Mouse (Mus musculus) thymus, postnatal 10 days (tissue): Measurements from ENCODE around the gene Hnf4a.

Experiments used
- DNase-seq, 2 experiments: peaks; one replicate each; pipeline ENCODE4 v3.0.0; 2021; ENCODE audit warnings: low spot score in 2 of 2

Gene Hnf4a

DNA sequence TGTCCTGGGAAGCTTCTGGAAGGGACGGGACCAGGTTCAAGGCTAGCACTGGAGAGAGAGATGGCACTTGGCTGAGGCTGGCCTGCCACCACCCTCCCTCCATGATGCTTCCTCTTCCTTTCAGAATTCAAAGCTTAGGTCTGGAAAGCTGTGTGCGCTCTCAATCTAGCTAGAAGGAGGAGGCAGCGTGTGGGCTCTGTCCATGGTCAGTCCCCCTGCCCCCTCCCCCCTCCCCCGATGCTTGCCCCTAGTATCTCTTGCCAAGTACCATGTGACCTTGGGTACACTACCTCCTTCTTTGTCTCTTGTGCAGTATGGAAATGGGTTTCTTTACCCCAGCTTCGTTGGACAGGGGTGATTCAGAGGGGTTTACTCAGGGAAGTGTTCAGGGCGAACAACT, 42.2 kb downstream of the Hnf4a start:
- no peak for DNase-seq

DNA sequence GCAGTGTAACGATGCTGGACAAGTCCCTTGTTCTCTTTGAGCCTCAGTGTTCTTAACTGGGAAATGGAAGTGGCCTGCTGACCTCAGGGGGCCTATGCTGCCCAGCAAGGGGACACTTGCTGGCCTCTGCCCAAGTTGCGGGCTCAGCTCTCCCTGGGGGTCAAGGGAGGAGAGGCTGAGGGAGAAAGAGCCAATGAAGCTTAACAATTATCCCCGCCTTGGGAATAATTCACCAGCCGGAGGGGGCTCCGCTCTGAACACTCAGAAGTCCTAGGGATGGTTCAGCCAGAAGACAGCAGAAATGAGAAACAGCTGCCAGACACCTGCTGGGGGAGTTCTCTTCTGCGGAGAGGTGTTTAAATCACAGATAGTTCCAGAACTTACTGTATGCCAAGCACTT, 43.2 kb downstream of the Hnf4a start:
- no peak for DNase-seq

DNA sequence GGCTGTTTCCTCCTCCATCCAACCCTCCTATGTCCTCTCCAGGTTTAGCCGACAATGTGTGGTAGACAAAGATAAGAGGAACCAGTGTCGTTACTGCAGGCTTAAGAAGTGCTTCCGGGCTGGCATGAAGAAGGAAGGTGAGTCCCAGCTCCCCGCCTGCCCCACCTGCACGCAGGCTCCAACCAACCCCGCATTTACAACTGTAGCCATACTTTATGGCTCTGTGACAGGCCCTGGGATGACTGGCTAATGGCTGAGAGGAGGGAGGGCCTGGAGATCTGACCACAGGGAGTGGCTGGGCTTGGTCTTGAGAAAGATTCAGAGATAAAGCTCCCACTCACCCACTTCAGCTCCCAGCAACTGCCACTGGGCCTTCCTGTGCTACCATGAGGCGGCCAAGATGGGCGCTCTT, 45.9 kb downstream of the Hnf4a start:
- no peak for DNase-seq

DNA sequence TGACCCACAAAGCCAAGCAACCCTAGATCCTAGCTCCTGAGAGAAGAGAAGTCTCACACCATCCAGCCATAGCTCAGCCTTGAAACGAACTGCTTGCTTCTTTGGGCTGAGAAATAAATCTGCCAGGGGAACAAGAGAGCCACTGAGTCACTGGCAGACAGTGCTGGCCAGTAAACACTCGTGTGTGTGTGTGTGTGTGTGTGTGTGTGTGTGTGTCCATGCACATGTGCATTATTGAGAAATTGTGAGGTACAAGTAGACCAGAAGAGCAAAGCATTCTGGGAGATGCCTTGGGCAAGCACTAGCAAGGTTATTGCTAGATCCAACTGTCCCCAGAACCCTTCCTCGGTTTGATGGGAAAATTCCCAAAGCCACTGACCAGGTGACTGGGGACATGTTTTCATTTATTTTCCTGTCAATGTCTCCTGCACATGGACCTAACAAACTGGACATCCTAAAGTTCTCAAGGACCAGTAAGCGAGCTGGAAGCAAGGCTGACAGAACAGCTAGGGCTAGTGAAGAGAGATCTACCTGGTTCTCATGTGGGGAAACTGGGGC, 47.9 kb downstream of the Hnf4a start:
- no peak for DNase-seq

DNA sequence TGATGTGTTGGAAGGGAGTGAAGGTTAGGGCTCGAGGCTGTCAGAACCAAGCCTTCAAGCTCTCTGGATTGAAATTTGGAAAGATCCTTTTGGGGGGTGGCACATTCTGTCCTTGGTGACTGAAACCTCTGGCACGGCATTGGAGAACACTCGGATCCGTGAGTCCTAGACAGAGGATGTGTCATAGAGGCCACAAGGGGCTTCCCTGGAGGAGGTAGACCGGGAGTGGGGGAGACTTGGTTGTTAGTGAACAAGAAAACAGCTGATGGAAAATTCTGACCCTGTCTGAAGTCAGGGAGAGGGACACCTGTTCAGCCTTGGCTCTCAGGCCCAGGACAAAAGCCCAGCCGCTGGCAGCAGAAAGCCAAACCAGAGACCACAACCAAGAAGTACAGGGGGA, 48.4 kb downstream of the Hnf4a start:
- no peak for DNase-seq

DNA sequence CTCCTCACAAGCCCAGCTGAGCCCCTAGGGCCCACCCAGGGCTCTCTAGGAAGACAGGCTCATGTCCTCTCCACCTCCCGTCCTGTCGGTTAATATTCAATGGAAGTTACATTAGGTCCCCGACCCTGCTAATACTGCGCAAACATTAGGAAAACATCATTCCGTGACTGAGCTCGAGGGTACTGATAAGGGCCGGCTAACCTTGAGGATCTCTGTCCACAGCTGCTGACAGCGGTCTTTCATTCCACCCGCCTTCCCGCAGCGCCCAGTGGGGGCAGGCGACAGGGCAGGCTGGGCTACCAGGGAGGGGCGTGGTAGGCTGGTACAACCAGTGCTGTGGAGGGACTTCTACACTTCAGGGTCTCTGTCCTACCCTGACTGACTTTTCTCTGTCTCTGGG, 48.8 kb downstream of the Hnf4a start:
- no peak for DNase-seq

DNA sequence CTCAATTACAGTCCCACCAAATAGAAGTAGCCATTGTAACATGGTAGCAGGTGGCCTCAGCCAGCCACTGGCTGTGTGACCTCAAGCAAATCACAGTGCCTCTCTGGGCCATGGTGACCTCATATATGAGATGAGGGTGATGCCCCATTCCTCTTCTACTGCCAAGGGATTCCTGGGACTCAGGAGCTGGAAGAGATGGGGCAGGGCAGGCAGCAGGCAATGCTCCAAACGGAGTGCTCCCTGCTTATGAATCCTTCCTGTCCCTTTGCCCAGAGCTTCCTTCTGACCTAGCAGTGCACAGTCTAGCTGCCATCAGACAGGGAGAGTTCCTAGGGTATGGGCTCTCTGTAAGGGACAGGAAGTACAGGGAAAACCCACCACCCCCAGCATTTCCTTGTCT, 51.9 kb downstream of the Hnf4a start:
- DNase-seq: no peak

DNA sequence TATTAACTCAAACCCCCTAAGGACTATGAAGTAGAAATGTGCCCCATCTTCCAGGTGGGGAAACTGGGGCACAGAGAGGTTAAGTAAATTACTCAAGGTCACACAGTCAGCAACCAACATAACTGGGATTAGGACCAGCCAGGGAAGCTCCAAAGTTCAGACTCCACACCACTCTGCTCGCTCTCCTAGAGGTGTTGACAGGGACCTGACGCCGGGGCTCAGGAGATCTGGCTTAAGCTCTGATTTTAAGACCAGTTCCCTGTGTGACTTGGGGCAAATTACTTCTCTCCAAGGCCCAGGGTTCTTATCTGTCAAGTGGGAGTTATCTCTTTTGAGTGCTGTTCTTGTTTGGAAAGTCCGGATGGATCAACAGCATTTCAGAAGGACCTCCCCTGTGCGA, 52.6 kb downstream of the Hnf4a start:
- DNase-seq: no peak

DNA sequence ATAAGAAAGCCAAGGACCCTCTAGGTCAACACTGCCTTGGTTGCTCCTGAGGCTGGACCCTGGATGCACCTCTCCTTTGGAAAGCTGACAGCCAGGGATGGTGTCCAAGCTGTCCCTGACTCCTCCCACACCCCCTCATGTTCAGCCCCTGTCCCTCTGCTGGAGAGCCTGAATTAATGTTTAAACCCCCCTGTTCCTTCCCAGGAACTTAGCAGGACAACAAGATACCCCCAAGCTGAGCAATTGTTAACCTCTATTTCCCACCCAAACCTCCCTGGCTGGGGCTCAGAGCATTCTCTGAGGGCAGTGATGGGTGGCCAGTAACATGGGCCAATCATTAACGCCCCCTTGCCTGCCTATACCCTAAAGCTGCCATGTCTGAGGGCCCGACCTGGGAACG, 53.6 kb downstream of the Hnf4a start:
- DNase-seq: no peak

DNA sequence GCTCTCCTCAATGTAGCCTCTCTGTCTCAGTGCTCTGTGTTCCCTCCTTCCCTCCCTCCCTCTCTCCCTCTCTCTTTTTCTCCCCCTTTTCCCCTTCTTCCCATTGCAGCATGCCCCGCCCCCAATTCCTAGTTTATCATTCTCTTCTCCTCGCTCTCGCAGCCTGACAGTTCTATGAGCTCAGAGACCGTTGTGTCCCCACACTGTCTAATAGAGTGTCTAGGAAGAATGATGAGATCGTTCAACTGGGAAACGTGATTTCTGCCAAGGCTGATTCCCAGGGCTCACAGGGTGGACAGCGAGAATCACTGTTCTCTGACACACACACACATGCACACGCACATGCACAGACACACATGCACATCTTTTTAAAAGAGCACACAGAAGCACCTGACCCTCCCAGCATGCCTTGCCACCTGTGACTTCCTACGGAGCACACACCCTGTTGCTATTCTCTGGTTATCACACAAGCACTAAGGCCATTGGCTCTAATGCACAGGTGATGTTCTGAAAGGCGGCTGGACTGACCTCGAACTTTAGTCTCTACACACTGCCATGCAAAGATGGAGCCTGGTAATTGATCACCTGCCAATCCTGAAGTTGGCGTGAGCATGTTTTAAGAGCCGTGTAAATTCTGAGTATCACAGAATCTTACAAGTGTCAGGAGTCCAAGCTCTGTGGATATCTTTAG, 54.8 kb downstream of the Hnf4a start:
- no peak for DNase-seq

DNA sequence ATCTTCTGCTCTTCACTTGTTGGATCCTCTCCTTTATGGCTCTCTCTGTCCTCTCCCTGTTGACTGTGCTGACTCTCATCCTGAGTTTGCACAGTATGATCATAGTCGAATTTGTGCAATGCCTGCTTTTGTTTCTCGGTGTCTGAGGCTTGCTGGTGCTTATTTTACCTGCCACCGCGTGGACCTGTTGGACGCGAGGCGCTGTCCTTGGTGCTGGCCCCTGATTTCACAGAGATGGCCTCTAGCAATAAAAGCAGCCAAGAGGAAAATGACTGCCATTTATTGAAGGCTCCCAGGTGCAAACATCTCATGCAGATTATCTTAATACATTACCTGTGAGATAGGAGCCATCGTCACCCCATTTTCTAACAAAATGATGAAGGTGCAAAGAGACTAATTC, 58.0 kb downstream of the Hnf4a start:
- no peak for DNase-seq

DNA sequence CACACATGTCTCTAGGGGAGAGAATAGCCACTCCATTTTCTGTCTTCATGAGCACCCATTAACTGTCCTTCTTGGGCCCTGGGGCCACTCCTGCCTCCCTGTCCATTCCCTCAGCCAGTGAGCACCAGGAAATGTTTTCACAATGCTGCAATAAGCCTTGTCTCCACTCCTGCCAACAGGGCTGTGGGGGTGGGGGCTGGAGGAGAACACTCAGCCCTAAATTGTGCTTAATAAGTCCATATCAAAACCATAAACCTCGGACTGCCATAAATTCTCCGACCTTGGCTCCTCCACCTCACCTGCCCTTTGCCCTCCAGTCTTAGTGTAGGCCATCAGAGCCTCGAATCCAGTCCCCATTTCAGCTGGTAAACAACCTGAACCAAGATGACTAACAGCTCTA, 67.7 kb downstream of the Hnf4a start:
- no peak for DNase-seq

DNA sequence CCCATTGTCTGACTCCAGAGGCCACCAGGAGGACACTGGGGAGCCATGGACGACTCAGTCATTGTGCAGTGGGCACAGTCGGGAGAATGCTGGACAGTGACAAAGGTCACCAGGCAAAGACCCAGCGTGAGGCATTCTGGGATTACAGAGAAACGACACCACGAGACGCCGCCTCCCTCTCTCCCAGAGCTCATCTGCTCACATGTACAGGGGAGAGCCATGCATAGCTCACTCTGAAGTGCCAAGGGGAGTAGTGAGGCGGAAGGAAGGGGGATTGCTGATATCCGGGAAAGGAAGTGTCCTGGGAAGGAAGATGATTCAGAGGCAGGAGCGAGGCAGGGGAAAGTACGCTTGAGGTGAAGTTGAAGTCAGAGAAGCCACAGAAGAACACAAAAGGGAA, 68.6 kb downstream of the Hnf4a start:
- no peak for DNase-seq

DNA sequence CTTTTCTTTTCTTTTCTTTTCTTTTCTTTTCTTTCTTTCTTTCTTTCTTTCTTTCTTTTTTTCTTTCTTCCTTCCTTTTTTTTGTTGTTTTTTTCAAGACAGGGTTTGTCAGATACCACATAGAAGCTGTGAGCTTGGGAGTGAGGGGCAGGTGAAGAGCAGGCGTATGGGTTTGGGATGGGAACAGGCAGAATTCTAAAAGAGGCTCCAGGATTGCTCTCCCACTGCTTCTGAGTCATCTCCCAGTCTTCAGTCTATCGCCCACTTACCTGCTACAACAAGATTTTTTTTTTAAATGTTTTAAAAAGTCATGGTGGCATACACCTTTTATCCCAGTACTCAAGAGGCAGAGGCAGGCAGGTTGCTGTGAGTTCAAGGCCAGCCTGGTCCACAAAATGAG, 71.4 kb downstream of the Hnf4a start:
- DNase-seq: no peak

DNA sequence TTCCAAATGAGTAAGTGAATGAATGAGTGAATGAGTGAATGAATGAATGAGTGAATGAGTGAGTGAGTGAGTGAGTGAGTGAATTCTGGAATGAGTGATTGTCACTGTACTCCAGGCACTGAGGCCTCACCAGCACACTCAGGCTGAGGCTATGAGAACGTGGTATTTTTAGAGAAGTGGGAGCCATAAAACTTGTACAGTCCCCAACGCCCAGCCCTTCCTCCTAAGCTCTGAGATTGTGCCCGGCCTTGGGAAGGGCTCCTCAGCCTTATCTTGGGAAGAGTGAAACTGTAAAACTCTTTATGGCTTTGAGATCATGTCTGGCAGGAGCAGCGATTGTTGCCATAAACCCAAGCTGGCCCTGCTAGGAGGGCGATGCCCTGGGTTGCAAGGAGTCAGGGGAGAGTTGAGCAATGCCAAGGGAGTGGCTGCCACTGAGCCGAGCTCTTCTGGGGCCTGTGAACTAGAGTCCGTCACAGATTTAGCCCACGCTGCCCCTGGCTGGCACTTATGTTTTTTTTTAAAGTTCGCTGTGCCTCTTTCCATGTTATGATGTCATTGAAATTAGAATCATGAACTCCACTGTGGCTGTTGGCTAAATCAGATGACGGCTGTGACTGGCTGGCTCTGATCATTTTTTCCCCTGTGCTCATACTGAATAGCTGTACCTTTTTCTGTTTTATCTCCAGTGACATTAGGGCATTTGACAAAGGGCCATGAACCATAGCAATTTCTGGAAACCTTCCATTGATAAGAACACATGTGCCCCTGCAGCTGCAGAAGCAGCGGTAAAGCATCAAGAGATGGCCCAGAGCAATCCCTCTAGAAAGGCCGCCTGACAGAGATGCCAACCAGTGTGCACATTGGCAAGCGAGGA, 73.7 kb downstream of the Hnf4a start:
- DNase-seq: no peak

DNA sequence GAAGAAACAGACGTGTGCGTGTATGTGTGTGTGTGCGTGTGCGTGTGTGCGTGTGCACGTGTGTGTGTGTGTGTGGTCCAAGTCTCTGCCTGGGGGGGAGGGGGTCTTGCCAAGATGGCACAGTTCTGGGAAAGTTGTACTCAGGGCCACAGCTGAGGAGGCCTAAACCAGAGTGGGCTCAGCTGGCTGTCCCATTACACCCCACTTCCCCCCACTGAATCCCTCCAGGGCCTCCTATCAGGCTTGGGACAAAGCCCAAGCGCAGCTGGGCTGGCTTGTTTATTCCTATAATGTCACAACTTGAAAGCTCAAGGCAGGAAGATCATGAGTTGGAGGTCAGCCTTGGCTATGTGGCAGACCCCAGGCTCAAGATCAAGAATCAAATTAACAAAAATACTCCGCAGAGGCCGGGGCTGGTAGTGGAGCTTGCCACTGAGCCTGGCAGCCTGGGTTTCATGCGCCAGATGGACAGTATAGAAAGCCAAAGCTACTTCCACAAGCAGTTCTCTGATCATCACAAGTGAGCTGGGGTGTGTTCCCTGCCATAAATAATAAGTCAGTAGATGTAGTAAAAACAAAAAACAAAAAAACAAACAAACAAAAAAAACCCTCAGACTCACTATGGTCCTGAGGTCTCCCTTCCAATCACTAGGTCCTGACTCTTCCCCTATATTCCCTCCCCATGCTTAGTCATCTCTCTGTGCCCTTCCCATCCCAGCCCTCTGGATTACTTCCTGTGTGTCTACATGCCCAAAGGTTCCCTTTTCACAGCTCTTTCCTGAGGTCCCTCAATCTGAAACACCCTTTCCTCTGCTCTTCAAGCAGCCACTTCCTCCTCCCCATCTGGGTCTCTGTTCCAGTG, 76.8 kb downstream of the Hnf4a start:
- DNase-seq: no peak

DNA sequence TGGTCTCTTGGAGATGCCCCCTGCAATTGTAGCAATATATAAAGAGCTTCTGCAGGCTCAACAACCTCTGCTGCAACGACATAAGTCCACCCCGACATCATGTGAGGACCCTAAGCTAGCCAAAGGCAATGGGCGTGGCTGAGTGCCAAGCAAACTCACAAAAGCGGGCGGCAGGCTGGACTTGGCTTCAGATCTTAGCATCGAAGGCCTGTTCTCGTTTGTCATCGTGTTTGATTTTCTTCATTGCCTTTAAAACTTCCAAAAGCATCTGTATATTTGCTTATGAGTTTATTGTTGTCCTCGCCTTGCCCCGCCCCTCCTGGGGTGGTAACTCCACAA, 77.4 kb downstream of the Hnf4a start:
- DNase-seq: no peak

DNA sequence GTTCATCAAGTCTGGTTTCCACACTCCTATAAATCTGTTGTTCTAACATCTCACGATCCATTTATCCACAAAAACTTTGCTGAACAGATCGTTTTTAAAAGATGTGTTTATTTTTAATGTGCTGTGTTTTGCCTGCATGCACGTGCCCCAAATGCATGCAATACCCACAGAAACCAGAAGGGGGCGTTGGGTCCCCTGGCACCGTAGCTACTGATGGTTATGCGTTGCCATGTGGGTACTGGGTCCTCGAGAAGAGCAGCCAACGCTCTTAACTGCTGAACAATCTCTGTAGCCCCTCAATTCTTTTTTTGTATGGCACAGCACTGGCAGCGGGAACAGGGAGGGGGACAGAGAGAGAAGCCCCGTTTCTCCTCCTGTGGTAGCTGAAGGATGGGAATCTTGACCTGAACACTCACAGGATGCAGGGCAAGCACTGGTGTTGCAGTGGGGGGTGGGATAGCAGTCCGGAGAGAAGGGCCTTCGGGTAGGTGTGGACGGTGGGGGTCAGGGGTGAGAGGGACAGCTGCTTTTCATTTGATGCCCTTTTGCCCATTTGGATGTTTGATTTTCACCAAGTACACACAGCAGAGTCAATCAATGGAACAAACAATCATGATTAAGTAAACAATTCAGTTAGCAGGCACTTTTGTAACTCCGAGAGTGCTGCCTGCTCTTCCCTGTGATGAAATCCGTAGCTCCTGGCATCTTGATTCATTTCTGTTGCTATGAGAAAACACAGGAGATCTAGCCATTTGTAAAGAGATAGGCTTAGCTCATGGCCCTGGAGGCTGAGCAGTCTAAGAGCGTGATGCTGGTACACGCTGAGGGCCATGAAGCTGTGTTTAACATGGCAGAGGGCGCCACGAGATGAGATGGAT, 80.0 kb downstream of the Hnf4a start:
- DNase-seq: peak; percentile 12 to 63

DNA sequence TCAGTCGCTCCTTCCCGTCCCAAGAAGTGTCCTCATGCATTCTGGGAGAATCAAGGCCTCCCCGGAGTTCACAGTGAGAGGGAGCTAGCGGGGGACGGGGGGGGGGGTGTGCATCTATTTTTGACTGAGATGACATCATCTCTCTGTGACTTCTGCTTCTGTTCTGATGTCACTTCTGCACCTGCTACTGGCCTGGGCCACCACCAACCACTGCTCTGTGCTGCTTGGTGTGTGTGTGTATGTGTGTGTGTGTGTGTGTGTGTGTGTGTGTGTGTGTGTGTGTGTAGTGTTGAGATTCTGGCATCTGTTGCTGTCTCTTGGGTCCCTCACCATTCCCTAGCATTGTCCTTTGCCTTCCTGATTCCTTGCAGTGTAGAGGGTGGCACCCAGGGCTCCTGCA, 80.9 kb downstream of the Hnf4a start:
- DNase-seq: no peak

DNA sequence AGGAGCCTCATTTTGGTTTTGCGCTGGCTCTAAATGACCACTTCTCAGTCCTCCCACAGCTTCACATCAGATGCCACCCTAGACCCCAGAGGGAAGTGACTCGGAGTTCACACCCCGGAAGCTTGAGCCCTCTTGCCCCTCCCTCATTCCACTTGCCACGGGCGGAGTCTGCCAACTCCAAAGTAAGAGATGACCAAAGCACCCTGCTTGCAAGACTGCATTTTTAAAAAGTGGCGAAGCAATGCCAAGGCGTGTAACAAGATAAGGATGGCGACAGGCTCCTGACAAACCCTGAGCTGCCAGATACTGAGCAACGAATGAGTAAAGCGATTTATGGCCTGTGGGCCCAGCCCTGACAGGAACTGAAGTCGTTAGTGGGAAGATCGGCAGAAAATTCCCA, 83.6 kb downstream of the Hnf4a start:
- no peak for DNase-seq

DNA sequence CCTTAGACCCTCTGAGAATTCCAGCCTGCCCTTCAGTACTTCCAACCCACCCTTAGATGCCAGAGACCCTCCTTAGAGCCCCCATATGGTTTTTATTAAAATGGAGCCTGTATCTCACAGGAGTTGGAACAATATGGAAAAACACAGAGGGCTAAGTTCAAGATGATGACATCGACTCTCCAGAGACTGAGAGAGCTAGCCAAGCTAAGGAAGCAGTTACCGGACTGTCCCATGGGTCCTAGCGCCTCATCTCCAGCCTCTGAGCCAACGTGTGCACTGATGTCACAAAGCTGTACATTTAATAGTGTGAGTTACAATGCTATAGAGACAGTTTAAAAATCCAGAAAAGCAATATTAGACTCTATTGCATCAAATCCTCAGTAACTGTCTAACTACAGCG, 84.4 kb downstream of the Hnf4a start:
- DNase-seq: no peak
